Mouse (Mus musculus): ENCODE measurements at regions not wholly inside any gene's neighbourhood (a gene's known extent, or its start where the extent isn't known, plus 50 kb on each side); places are given as distances from the start of the nearest gene placed in this dataset.

GRCm38 (mm10) chr5:138900952-138901599 is 81.2 kb downstream of the Gm5294 start:
- Histone ChIP-seq H3K4me2 (ENCODE audit: low read length) (no peak overlapping the region), H3K9me3 (replicated peaks; ENCODE audit: control insufficient read depth, low read length, poor library complexity, severe bottlenecking) (no peaks in the 10 kb centered on the region), H3K4me3 (ENCODE audit: low read depth, low read length) (no peak overlapping the region), H3K27ac (ENCODE audit: low read length) (no peak overlapping the region), H3K4me1 (ENCODE audit: control insufficient read depth, insufficient read depth, low read length) (no peaks in the 10 kb centered on the region), H3K36me3 (ENCODE audit: control insufficient read depth, insufficient read depth, low read length) (no peaks in the 10 kb centered on the region), H3K9ac (ENCODE audit: low read depth, low read length) (no peak overlapping the region), H3K27me3 (ENCODE audit: control insufficient read depth, insufficient read depth, low read depth, low read length) (no peaks in the 10 kb centered on the region)
- ATAC-seq: no peak
- WGBS: 81% methylated on average over 15 of the region's 15 CpGs

DNA sequence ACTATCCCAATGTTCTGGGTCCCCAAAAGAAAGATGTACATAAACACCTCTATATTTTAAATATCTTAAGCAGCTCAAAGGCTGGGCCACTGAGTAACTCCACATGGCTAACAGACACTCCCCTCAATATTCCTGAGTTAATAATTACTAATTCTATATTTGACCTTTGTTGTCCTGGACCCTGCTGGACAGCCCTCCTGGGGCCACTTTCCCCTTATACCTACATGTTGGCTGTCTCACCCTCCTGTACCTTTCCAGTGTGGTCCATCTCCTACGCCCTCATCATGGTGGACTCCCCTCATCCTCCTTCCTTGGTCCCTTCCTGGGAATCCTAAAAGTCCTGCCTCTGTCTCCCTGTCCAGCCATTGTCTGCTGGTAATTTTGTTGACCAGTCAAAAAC is 82.4 kb downstream of the Gm5294 start:
- ATAC-seq: no peak
- WGBS: 95% methylated on average over 1 of the region's 1 CpGs
- no peak overlapping the region for H3K4me3 ChIP-seq (ENCODE audit: low read depth, low read length)

DNA sequence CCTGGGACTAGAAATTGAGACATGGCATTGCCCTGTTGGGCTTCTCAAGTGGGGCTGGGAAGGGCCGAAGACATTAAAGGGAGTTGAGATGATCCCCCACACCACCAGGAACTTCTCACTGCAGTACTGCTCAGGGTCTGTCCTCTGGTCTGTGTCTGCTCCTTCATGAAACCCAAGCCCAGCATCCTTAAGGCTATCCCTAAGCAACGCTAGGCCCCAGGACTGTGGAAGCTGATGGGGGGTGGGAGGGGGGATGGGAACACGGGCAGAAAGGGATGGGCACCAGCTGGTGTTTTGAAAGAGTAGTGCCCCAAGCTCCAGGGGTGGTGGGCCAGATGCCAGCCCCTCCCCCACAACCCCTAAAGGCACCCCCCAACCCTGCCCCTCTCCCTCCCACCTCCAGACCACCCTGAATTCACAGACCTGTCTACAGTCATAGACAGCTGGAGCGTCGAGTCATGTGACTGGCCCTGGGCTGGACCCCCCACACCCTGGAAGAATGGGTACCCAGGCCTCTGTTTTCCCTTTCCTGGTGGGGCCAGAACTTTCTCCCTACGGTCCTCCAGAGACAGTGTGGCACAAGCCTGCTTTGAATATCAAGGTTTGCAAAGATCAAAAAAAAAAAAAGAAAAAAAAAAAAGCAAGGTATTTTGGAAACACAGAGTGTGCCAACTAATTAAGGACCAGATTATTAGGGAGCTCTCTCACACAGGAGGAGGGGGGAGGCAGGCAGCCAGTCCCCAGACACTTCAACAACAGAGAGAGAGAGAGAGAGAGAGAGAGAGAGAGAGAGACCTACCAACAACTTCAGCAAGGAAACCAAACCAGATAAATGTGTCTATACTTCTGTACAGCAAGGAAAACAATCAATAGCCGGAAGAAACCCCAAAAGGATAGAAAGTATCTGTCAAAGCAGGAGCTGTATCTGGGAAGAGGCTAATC is 85.1 kb downstream of the Pdgfa start:
- no peak overlapping the region for H3K27ac ChIP-seq (ENCODE audit: low read length)
- ATAC-seq: no peak

More for the DNA sequence above, 82.4 kb downstream of the Gm5294 start:
- no peak overlapping the region for H3K27ac ChIP-seq (ENCODE audit: low read length)
- no peaks in the 10 kb centered on the region for H3K36me3 ChIP-seq (ENCODE audit: control insufficient read depth, insufficient read depth, low read length)
- no peak overlapping the region for H3K4me2 ChIP-seq (ENCODE audit: low read length)
- no peaks in the 10 kb centered on the region for H3K27me3 ChIP-seq (ENCODE audit: control insufficient read depth, insufficient read depth, low read depth, low read length)
- H3K4me1 ChIP-seq (ENCODE audit: control insufficient read depth, insufficient read depth, low read length): no peaks in the 10 kb centered on the region
- H3K9me3 ChIP-seq (replicated peaks; ENCODE audit: control insufficient read depth, low read length, poor library complexity, severe bottlenecking): no peaks in the 10 kb centered on the region
- no peak overlapping the region for H3K9ac ChIP-seq (ENCODE audit: low read depth, low read length)

DNA sequence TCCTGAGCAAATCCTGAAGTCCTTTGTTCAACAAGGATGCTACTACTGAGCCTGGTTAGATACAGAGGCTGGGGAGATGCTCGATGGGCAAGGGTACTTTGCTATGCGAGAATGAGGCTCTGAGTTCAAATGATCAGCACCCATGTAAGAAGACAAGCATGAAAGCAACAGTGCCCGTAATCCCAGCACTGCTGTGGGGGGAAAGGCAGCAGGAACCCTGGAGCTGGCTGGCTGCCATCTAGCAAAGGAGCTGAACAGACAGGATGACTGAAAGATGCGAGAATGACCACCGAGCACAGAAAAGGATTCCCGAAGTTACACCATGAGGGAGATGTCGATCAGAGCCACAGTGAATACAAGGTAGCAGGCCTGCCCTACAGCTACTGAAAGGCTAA is 84.5 kb downstream of the Pdgfa start:
- H3K9me3 ChIP-seq (replicated peaks; ENCODE audit: control insufficient read depth, low read length, poor library complexity, severe bottlenecking): no peaks in the 10 kb centered on the region
- no peak overlapping the region for H3K4me2 ChIP-seq (ENCODE audit: low read length)
- no peaks in the 10 kb centered on the region for H3K36me3 ChIP-seq (ENCODE audit: control insufficient read depth, insufficient read depth, low read length)
- no peak overlapping the region for H3K9ac ChIP-seq (ENCODE audit: low read depth, low read length)
- H3K4me1 ChIP-seq (ENCODE audit: control insufficient read depth, insufficient read depth, low read length): peaks cover 8% of the 10 kb centered on the region
- H3K27ac ChIP-seq (ENCODE audit: low read length): no peak overlapping the region
- H3K4me3 ChIP-seq (ENCODE audit: low read depth, low read length): no peak overlapping the region
- ATAC-seq: no peak
- H3K27me3 ChIP-seq (ENCODE audit: control insufficient read depth, insufficient read depth, low read depth, low read length): no peaks in the 10 kb centered on the region
- WGBS: 40% methylated on average over 7 of the region's 7 CpGs

More for the DNA sequence above, 85.1 kb downstream of the Pdgfa start:
- Histone ChIP-seq H3K9me3 (replicated peaks; ENCODE audit: control insufficient read depth, low read length, poor library complexity, severe bottlenecking) (no peaks in the 10 kb centered on the region), H3K27me3 (ENCODE audit: control insufficient read depth, insufficient read depth, low read depth, low read length) (no peaks in the 10 kb centered on the region), H3K4me3 (ENCODE audit: low read depth, low read length) (no peak overlapping the region), H3K36me3 (ENCODE audit: control insufficient read depth, insufficient read depth, low read length) (no peaks in the 10 kb centered on the region), H3K9ac (ENCODE audit: low read depth, low read length) (no peak overlapping the region), H3K4me2 (ENCODE audit: low read length) (no peak overlapping the region), H3K4me1 (ENCODE audit: control insufficient read depth, insufficient read depth, low read length) (peaks cover 8% of the 10 kb centered on the region)
- WGBS: 61% methylated on average over 7 of the region's 7 CpGs

GRCm38 (mm10) chr5:138915068-138915467 is 82.1 kb downstream of the Pdgfa start:
- H3K4me2 ChIP-seq (ENCODE audit: low read length): no peak overlapping the region
- WGBS: 10% methylated on average over 5 of the region's 5 CpGs
- no peaks in the 10 kb centered on the region for H3K36me3 ChIP-seq (ENCODE audit: control insufficient read depth, insufficient read depth, low read length)
- ATAC-seq: no peak
- no peaks in the 10 kb centered on the region for H3K27me3 ChIP-seq (ENCODE audit: control insufficient read depth, insufficient read depth, low read depth, low read length)
- H3K9ac ChIP-seq (ENCODE audit: low read depth, low read length): no peak overlapping the region
- H3K9me3 ChIP-seq (replicated peaks; ENCODE audit: control insufficient read depth, low read length, poor library complexity, severe bottlenecking): peaks cover 3% of the 10 kb centered on the region; the same call in 1 of the 2 replicates
- no peak overlapping the region for H3K4me3 ChIP-seq (ENCODE audit: low read depth, low read length)
- peaks cover 8% of the 10 kb centered on the region for H3K4me1 ChIP-seq (ENCODE audit: control insufficient read depth, insufficient read depth, low read length)
- no peak overlapping the region for H3K27ac ChIP-seq (ENCODE audit: low read length)

DNA sequence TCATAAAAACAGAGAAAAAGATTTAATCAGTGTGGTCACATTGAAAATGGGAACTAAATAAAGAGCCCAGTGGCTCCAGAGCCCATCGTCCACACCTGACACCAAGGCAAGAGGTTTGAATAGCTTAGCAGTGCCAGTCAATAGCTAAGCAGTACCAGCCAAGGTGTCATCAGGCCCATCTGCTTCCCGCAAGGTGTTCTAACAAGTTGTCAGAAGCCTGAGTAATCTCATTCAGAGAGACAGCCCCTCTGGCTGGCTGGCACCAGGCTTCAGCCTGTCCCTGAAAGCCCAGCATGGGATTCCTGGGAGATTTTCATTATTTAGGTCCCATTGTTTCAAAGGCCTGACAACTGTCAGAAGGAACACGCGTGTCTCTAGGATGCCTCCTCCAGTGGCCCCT is 81.7 kb downstream of the Pdgfa start:
- Histone ChIP-seq H3K4me3 (ENCODE audit: low read depth, low read length) (no peak overlapping the region), H3K4me1 (ENCODE audit: control insufficient read depth, insufficient read depth, low read length) (peaks cover 8% of the 10 kb centered on the region), H3K27me3 (ENCODE audit: control insufficient read depth, insufficient read depth, low read depth, low read length) (no peaks in the 10 kb centered on the region), H3K27ac (ENCODE audit: low read length) (no peak overlapping the region), H3K9me3 (replicated peaks; ENCODE audit: control insufficient read depth, low read length, poor library complexity, severe bottlenecking) (peaks cover 3% of the 10 kb centered on the region; the same call in 1 of the 2 replicates), H3K36me3 (ENCODE audit: control insufficient read depth, insufficient read depth, low read length) (no peaks in the 10 kb centered on the region), H3K9ac (ENCODE audit: low read depth, low read length) (no peak overlapping the region), H3K4me2 (ENCODE audit: low read length) (no peak overlapping the region)
- no peak for ATAC-seq
- WGBS: 81% methylated on average over 4 of the region's 4 CpGs

DNA sequence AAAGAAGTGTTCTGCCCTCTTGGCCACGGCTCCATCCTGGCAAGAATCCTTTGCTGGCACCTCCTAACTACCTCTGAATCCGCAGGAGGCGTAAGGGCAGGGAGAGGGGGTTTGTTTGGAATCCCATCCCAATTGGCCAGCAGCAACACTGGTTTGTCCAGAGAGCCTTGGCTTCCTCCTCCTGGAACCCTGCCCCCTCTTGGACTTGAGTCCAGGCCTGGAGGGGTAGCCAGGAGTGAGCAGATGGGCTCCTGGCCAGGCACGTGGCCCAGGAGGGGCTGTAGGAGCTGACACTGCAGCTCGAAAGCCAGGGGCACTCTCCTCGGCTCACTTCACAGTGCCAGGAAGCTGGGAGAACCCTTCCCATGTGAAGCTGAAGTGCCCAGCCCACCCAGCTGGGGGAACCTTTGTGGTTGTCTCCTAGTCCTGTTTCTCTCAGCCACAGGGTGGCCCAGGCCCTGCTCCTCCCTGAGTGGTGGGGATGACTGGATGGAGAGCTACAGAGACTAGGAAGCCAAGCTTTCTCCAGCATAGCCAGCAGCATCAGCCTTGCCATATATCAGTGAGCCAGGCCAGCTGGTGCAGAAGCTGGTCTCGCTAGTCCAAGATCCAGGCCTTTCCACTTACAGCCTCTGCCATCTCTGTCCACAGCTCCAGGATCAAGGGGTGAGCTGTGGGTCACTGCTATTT is 76.9 kb downstream of the Pdgfa start:
- Histone ChIP-seq H3K4me3 (ENCODE audit: low read depth, low read length) (no peak overlapping the region), H3K4me1 (ENCODE audit: control insufficient read depth, insufficient read depth, low read length) (no peaks in the 10 kb centered on the region), H3K27ac (ENCODE audit: low read length) (no peak overlapping the region), H3K4me2 (ENCODE audit: low read length) (no peak overlapping the region), H3K9me3 (replicated peaks; ENCODE audit: control insufficient read depth, low read length, poor library complexity, severe bottlenecking) (peaks cover 3% of the 10 kb centered on the region; the same call in 1 of the 2 replicates), H3K9ac (ENCODE audit: low read depth, low read length) (no peak overlapping the region), H3K36me3 (ENCODE audit: control insufficient read depth, insufficient read depth, low read length) (no peaks in the 10 kb centered on the region), H3K27me3 (ENCODE audit: control insufficient read depth, insufficient read depth, low read depth, low read length) (no peaks in the 10 kb centered on the region)
- ATAC-seq: 0 out of 2 replicates have a peak, but pooled peaks have one; percentile 72
- WGBS: 65% methylated on average over 7 of the region's 7 CpGs

GRCm38 (mm10) chr5:138922116-138922515 is 75.1 kb downstream of the Pdgfa start:
- WGBS: 73% methylated on average over 3 of the region's 3 CpGs
- no peak for ATAC-seq
- H3K27me3 ChIP-seq (ENCODE audit: control insufficient read depth, insufficient read depth, low read depth, low read length): no peaks in the 10 kb centered on the region

More at GRCm38 (mm10) chr5:138922116-138922515, 75.1 kb downstream of the Pdgfa start:
- no peaks in the 10 kb centered on the region for H3K4me1 ChIP-seq (ENCODE audit: control insufficient read depth, insufficient read depth, low read length)
- no peak overlapping the region for H3K9ac ChIP-seq (ENCODE audit: low read depth, low read length)
- no peak overlapping the region for H3K27ac ChIP-seq (ENCODE audit: low read length)
- no peak overlapping the region for H3K4me2 ChIP-seq (ENCODE audit: low read length)
- peaks cover 3% of the 10 kb centered on the region; the same call in 1 of the 2 replicates for H3K9me3 ChIP-seq (replicated peaks; ENCODE audit: control insufficient read depth, low read length, poor library complexity, severe bottlenecking)
- H3K4me3 ChIP-seq (ENCODE audit: low read depth, low read length): no peak overlapping the region
- H3K36me3 ChIP-seq (ENCODE audit: control insufficient read depth, insufficient read depth, low read length): no peaks in the 10 kb centered on the region

Measured in midbrain, embryonic 16.5 days (tissue).